Mouse (Mus musculus): ENCODE measurements around the gene Gcgr.

- TF ChIP-seq CTCF (IDR thresholded peaks at IDR 0.05; ENCODE audit: extremely low read depth, insufficient read length, insufficient replicate concordance, low read depth, low read length), result no peak
- no peak for TF ChIP-seq POLR2A (IDR thresholded peaks at IDR 0.05; ENCODE audit: low read depth, low read length)
These were observed 4.6 kb downstream of the Gcgr start for GRCm38 (mm10) chr11:120535145-120535544.

Data from small intestine, adult 2 months (tissue).